Mouse (Mus musculus): Measurements from ENCODE around the gene Dhdh. TPM values are rescaled to one million over a fixed set of nuclear protein-coding genes. Genes with fewer than 3 reads are reported as not detected.
"Not testable (repeated sequence)": the region's sequence is repeated elsewhere in the genome, so short reads cannot be mapped to it uniquely, and the experiment has no call there.

The Dhdh gene
- polyA plus RNA-seq, 1 experiment = 0.41 TPM

GRCm38 (mm10) chr7:45491264-45491663, 2.7 kb upstream of the Dhdh start:
- Histone ChIP-seq H3K4me3 (ENCODE audit: low read depth, low read length) (no peak overlapping the region), H3K36me3 (ENCODE audit: control insufficient read depth, insufficient read depth, low read length) (peaks cover 33% of the 10 kb centered on the region), H3K27ac (ENCODE audit: insufficient read depth, low read depth, low read length) (0 out of 2 replicates have a peak overlapping the region, but pooled peaks have one; percentile 5), H3K27me3 (ENCODE audit: control insufficient read depth, insufficient read depth, low read length) (no peaks in the 10 kb centered on the region), H3K4me1 (ENCODE audit: control insufficient read depth, insufficient read depth, insufficient read length, low read length) (peaks cover 8% of the 10 kb centered on the region)
- 3% methylated on average over 3 of the region's 3 CpGs for WGBS
- TF ChIP-seq CTCF (IDR thresholded peaks at IDR 0.05; ENCODE audit: extremely low read depth, insufficient read length, insufficient replicate concordance, low read depth, low read length) (no peak), POLR2A (IDR thresholded peaks at IDR 0.05; ENCODE audit: low read depth, low read length) (no peak)

DNA sequence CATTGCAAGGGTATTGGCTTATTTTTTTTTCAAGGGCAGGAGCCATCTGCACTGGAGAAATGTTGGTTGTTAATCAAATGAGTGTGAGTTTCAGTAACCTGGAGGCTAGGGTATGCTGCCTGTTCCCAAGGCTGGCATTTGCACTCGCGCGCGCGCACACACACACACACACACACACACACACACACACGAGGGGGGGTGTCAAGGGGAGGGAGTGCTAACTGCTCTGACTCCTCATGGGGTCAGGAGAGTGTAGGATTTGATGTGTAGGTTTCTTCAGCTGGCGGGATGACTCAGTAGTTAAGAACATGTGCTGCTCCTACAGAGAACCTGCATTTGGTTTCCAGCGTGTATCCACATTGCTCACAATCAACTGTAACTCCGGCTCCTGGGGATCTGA, 2.2 kb upstream of the Dhdh start:
- H3K27me3 ChIP-seq (ENCODE audit: control insufficient read depth, insufficient read depth, low read length) = no peaks in the 10 kb centered on the region
- peaks cover 29% of the 10 kb centered on the region for H3K36me3 ChIP-seq (ENCODE audit: control insufficient read depth, insufficient read depth, low read length)
- no peak overlapping the region for H3K4me3 ChIP-seq (ENCODE audit: low read depth, low read length)
- peaks cover 8% of the 10 kb centered on the region for H3K4me1 ChIP-seq (ENCODE audit: control insufficient read depth, insufficient read depth, insufficient read length, low read length)
- WGBS = 57% methylated on average over 9 of the region's 9 CpGs
- 0 out of 2 replicates have a peak overlapping the region, but pooled peaks have one; percentile 5 for H3K27ac ChIP-seq (ENCODE audit: insufficient read depth, low read depth, low read length)
- TF ChIP-seq POLR2A (IDR thresholded peaks at IDR 0.05; ENCODE audit: low read depth, low read length) = no peak
- TF ChIP-seq CTCF (IDR thresholded peaks at IDR 0.05; ENCODE audit: extremely low read depth, insufficient read length, insufficient replicate concordance, low read depth, low read length) = no peak

DNA sequence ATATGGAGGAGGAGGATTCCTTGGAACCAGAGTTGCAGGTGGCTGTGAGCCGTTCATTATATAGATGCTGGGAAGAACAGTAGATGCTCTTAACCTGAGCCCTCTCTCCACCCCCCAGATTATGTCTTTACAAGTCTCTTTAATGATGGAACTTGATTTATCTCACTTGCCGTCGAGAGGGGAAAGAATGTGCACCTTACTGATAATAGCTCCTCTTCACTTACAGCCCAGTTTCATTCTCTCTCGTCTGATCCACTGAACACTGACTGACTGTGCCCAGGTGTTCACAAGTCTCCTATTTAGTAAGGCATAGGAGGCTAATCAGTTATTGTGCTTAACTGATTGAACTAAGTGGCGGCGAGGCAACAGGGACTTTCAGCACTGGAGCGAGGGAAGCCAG, 973 bp upstream of the Dhdh start:
- TF ChIP-seq POLR2A (IDR thresholded peaks at IDR 0.05; ENCODE audit: low read depth, low read length) (no peak), CTCF (IDR thresholded peaks at IDR 0.05; ENCODE audit: extremely low read depth, insufficient read length, insufficient replicate concordance, low read depth, low read length) (no peak)

GRCm38 (mm10) chr7:45487861-45488292, 728 bp downstream of the Dhdh start:
- H3K36me3 ChIP-seq (ENCODE audit: control insufficient read depth, insufficient read depth, low read length) = peaks cover 1% of the 10 kb centered on the region; the same call in 1 of the 2 replicates
- no peak overlapping the region for H3K27ac ChIP-seq (ENCODE audit: insufficient read depth, low read depth, low read length)
- 75% methylated on average over 11 of the region's 11 CpGs for WGBS
- H3K27me3 ChIP-seq (ENCODE audit: control insufficient read depth, insufficient read depth, low read length) = no peaks in the 10 kb centered on the region
- TF ChIP-seq CTCF (IDR thresholded peaks at IDR 0.05; ENCODE audit: extremely low read depth, insufficient read length, insufficient replicate concordance, low read depth, low read length) = no peak
- TF ChIP-seq POLR2A (IDR thresholded peaks at IDR 0.05; ENCODE audit: low read depth, low read length) = no peak
- H3K4me3 ChIP-seq (ENCODE audit: low read depth, low read length) = no peak overlapping the region
- H3K4me1 ChIP-seq (ENCODE audit: control insufficient read depth, insufficient read depth, insufficient read length, low read length) = peaks cover 8% of the 10 kb centered on the region

More for the DNA sequence above, 973 bp upstream of the Dhdh start:
- H3K27ac ChIP-seq (ENCODE audit: insufficient read depth, low read depth, low read length) = no peak overlapping the region
- H3K36me3 ChIP-seq (ENCODE audit: control insufficient read depth, insufficient read depth, low read length) = peaks cover 17% of the 10 kb centered on the region
- no peak overlapping the region for H3K4me3 ChIP-seq (ENCODE audit: low read depth, low read length)
- no peaks in the 10 kb centered on the region for H3K27me3 ChIP-seq (ENCODE audit: control insufficient read depth, insufficient read depth, low read length)
- 82% methylated on average over 7 of the region's 7 CpGs for WGBS
- H3K4me1 ChIP-seq (ENCODE audit: control insufficient read depth, insufficient read depth, insufficient read length, low read length) = peaks cover 8% of the 10 kb centered on the region

DNA sequence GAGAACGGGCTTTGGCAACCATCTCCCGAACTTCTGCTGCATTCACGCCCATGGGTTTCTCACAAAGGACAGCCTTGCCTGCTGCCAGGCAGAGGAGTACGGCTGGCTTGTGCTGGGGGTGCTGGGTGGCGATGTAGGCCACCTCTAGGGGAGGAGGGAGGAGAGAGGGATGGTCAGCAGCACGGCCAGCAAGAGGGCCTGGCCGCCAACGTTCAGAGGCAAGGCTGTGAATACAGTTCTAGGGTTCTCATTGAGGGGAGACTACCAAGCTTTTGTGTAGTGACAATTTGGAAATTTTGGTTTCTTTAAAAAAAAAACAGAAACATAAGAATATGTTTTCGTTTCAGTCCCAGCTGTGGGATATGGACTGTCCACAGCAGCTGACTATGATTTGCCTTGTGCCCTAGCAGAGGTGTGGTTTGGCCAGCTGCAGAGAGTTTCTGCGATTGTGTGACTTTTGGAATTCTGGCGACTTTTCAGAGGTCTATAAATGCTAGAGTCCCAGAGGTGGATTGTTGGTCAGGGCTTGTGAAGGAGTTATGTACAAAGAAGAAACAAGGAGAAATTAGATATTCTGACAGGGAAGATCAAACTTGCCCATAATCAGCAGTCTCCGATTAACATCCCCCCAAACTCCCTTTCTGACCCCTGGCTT, 1.7 kb downstream of the Dhdh start, which contains the start of gene Gm45808:
Gene Gm45808 (minus strand): TSS at position 51 of the 655 bp plus-strand sequence.
- H3K27me3 ChIP-seq (ENCODE audit: control insufficient read depth, insufficient read depth, low read length) = no peaks in the 10 kb centered on the region
- no peak within 1 kb of the TSS for H3K4me3 ChIP-seq (ENCODE audit: low read depth, low read length)
- peaks cover 8% of the 10 kb centered on the region for H3K4me1 ChIP-seq (ENCODE audit: control insufficient read depth, insufficient read depth, insufficient read length, low read length)
- no peak within 1 kb of the TSS for H3K27ac ChIP-seq (ENCODE audit: insufficient read depth, low read depth, low read length)
- WGBS = 75% methylated on average over 12 of the region's 12 CpGs
- H3K36me3 ChIP-seq (ENCODE audit: control insufficient read depth, insufficient read depth, low read length) = no peaks in the 10 kb centered on the region
- TF ChIP-seq CTCF (IDR thresholded peaks at IDR 0.05; ENCODE audit: extremely low read depth, insufficient read length, insufficient replicate concordance, low read depth, low read length) (no peak), POLR2A (IDR thresholded peaks at IDR 0.05; ENCODE audit: low read depth, low read length) (no peak)

GRCm38 (mm10) chr7:45486158-45486557, 2.4 kb downstream of the Dhdh start:
- TF ChIP-seq POLR2A (IDR thresholded peaks at IDR 0.05; ENCODE audit: low read depth, low read length) = no peak
- no peak for TF ChIP-seq CTCF (IDR thresholded peaks at IDR 0.05; ENCODE audit: extremely low read depth, insufficient read length, insufficient replicate concordance, low read depth, low read length)
- Histone ChIP-seq H3K36me3 (ENCODE audit: control insufficient read depth, insufficient read depth, low read length) (no peaks in the 10 kb centered on the region), H3K27ac (ENCODE audit: insufficient read depth, low read depth, low read length) (no peak overlapping the region), H3K4me1 (ENCODE audit: control insufficient read depth, insufficient read depth, insufficient read length, low read length) (peaks cover 8% of the 10 kb centered on the region), H3K27me3 (ENCODE audit: control insufficient read depth, insufficient read depth, low read length) (no peaks in the 10 kb centered on the region), H3K4me3 (ENCODE audit: low read depth, low read length) (no peak overlapping the region)
- WGBS = 51% methylated on average over 7 of the region's 7 CpGs

DNA sequence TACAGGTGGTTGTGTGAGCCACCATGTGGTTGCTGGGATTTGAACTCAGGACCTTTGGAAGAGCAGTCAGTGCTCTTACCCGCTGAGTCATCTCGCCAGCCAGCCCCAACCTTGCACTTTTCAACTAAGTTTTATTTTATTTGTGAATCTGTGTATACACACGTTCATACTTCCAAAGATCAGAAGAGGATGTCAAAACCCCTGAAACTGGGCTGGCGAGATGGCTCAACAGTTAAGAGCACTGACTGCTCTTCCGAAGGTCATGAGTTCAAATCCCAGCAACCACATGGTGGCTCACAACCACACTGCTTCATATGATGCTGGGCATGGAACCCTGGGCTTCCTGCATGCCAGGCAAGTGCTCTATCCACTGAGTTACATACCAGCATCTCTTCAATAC, 3.6 kb downstream of the Dhdh start:
- not testable (repeated sequence) for H3K27ac ChIP-seq (ENCODE audit: insufficient read depth, low read depth, low read length); H3K4me1 ChIP-seq (ENCODE audit: control insufficient read depth, insufficient read depth, insufficient read length, low read length)

More for the DNA sequence above, 3.6 kb downstream of the Dhdh start:
- not testable (repeated sequence) for H3K4me3 ChIP-seq (ENCODE audit: low read depth, low read length); H3K27me3 ChIP-seq (ENCODE audit: control insufficient read depth, insufficient read depth, low read length); H3K36me3 ChIP-seq (ENCODE audit: control insufficient read depth, insufficient read depth, low read length)
- 93% methylated on average over 5 of the region's 5 CpGs for WGBS
